Mouse (Mus musculus) cortical plate, adult 2 months (tissue): ENCODE results near the gene Tex37. TPM values are rescaled to one million over a fixed set of nuclear protein-coding genes. Genes with fewer than 3 reads are reported as not detected.

ENCODE experiments used
- H3K27ac ChIP-seq: fragments of 200-500 bp; 2 replicates; pipeline ENCODE4 v1.5.1; 2012; ENCODE audit warnings: low read length, control low read depth, inconsistent platforms; ENCODE audit not compliant: insufficient read depth
- H3K4me1 ChIP-seq: fragments of 200-500 bp; 2 replicates; pipeline ENCODE4 v1.6.1; 2011; ENCODE audit warnings: low read length; ENCODE audit not compliant: control insufficient read depth, insufficient read depth
- H3K4me3 ChIP-seq: fragments of 200-500 bp; 2 replicates; pipeline ENCODE4 v1.5.1; 2011; ENCODE audit warnings: mild to moderate bottlenecking, low read length, control low read depth; ENCODE audit not compliant: insufficient read depth
- CTCF ChIP-seq: fragments of 200-500 bp; IDR thresholded peaks from 2 replicates; pipeline ENCODE4 v1.5.1; 2011; ENCODE audit warnings: mild to moderate bottlenecking, control low read depth, low read length; ENCODE audit not compliant: insufficient read depth; ENCODE audit errors: extremely low read depth
- POLR2A ChIP-seq: fragments of 200-500 bp; IDR thresholded peaks from 2 replicates; pipeline ENCODE4 v1.6.1; 2011; ENCODE audit warnings: mild to moderate bottlenecking, low read length, control low read depth; ENCODE audit not compliant: insufficient read depth; ENCODE audit errors: extremely low read depth
- polyA plus RNA-seq: library from polyadenylated mRNA; depleted of rRNA; stranded (reverse); fragments of >200 nt; gene quantifications from 2 replicates; pipeline ENCODE4 v1.2.3, GENCODE M21; 2012; rRNA removed

Tex37 gene
- polyA plus RNA-seq, 1 experiment, result not detected

DNA sequence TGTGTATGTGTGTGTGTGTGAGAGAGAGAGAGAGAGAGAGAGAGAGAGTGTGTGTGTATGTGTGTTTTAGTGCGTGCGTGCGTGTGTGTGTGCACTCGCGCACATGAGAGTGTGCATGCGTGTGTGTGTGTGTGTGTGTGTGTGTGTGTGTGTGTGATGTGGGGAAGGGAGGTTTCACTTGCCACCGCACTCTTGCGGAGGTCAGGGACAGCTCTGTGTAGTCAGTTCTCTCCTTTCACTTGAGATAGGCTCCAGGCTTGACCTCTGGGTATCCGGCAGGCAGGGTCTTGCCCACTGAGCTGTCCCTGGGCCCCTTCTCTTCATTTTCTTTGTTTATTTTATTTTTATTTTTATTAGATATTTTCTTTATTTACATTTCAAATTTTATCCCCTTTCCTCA is 51.4 kb downstream of the Tex37 start:
- Histone ChIP-seq H3K4me1 (no peaks in the 10 kb centered on the region), H3K4me3 (no peak overlapping the region), H3K27ac (no peak overlapping the region)
- TF ChIP-seq CTCF, result no peak

DNA sequence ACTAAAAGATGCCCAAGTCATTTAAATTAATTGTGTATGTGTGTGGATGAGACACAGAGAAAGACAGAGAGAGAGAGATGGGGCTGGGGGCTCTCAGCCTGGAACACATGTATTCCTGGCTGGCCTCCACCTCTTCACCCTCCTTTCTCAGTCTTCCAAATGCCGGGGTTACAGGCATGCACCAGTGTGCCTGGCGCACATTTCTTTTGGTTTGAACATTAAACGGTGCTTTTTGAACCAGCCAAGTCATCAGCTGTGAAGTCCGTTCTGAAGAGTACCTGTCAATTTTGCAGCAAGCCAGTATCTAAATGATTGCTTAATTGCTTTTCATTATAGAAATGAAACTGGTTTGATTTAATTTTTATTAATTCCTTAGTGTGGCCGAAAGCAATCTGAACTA is 52.0 kb downstream of the Tex37 start:
- Histone ChIP-seq H3K4me1 (no peaks in the 10 kb centered on the region; the same call in 1 of the 2 replicates), H3K4me3 (no peak overlapping the region), H3K27ac (no peak overlapping the region)
- TF ChIP-seq CTCF (no peak), POLR2A (no peak)

DNA sequence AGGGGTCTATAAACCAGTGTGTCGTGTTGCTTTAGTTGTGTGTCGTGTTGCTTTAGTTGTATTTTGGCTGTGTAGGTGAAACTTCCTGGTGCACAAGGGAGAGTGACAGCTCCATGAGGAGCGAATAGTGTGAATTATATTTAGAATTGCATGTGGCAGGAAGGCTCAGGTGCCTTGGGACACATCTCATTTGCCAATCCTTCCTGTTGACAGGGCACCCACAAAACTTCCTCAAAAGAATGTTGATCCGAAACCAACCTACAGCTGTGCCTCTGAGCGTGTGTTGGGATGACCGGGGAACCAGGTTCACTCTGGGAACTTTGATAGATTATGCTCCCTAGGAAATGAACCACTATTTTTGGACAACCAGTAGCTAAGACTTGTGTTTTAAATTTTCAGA is 54.4 kb downstream of the Tex37 start:
- Histone ChIP-seq H3K27ac (no peak overlapping the region), H3K4me1 (no peaks in the 10 kb centered on the region; the same call in 1 of the 2 replicates), H3K4me3 (no peak overlapping the region)
- TF ChIP-seq CTCF, result no peak

Other genes with a start within 250 kb of the Tex37 start
- 15.1 and 16.2 TPM in 2 replicates for gene Rpia, start 126.7 kb downstream of the Tex37 start, polyA plus RNA-seq
- gene Eif2ak3, start 74.4 kb downstream of the Tex37 start, polyA plus RNA-seq, result 16.0 and 17.8 TPM in 2 replicates
- not detected in 2 replicates for gene Foxi3, start 37.6 kb upstream of the Tex37 start, polyA plus RNA-seq
- gene Thnsl2, start 225.5 kb upstream of the Tex37 start, polyA plus RNA-seq, result 5.0 and 5.1 TPM in 2 replicates